14 mouse cellular contexts compared by ENCODE assay signal in the genomic region with DNA sequence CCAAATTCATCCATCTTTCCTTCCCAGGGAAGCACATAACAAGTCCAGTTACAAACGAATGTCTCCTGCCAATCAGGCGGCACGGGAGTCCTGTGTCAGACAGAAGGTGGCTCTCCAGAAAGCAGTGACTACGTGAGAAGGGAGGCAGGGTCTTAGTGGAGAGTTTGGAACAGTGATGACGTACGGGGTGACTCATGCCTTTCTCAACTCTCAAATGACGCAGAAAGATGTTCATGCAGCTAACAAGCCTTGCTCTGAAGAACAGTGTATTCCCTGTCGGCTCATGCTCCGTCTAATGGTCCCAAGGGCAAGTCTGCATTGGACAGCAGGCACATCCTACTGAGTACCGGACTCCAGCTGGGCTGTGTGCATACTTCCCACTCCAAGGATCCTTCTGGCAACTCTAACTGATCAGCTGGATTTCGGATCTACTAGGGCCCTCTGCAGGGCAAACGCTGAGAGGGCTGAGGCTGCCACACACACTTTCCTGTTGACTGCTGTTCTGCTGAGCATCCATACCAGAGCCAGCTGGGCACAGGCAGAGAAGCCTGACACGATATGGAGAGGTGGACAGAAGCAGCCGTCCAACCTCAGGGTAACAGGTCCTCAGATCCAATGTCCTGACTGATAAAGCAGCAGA.
DNase-seq lines count a peak whose midpoint lies in the region; ATAC-seq lines count a peak whose summit lies in the region.
"Had no signal": no experiment of that assay in that cellular context is flagged by ENCODE, and none has a peak within 500 bp of the region (broad histone marks: within the 10 kb centered on the region; RNA-seq: fewer than 3 reads in every experiment).

No protein-coding gene starts in this region.

- no peak overlapping the region for H3K9ac ChIP-seq in heart, embryonic 13.5 days
- H3K9ac ChIP-seq: embryonic facial prominence, embryonic 13.5 days; liver, embryonic 12.5 days; stomach, embryonic 15.5 days had no signal

- 55% methylated on average over 14 of the region's 14 CpGs for WGBS in heart, embryonic 13.5 days

- H3K4me3 ChIP-seq in heart, embryonic 13.5 days, result no peak overlapping the region
- H3K4me3 ChIP-seq: embryonic facial prominence, embryonic 13.5 days; liver, embryonic 12.5 days; stomach, embryonic 15.5 days had no signal

- DNase-seq in adrenal gland, adult (ENCODE audit: inconsistent age in 2 of 2, low spot score in 1 of 2), result peak; percentile 6 to 35
- DNase-seq in adrenal gland, adult 2 months, result no peak
- no peak for DNase-seq in heart, adult 11 months
- DNase-seq in left cerebral cortex, adult 18-20 months (ENCODE audit: low spot score in 2 of 2), result peak; percentile 41 to 43
- DNase-seq in left cerebral cortex, adult 11 months (ENCODE audit: low spot score), result no peak
- DNase-seq in ZHBTc4 (ENCODE audit: low read depth, low spot score) (peak; percentile 40), adipocyte (ENCODE audit: low spot score) (no peak)
- DNase-seq: kidney, postnatal 14 days had no signal

- peaks cover 4% of the 10 kb centered on the region; the same call in 1 of the 2 replicates for H3K9me3 ChIP-seq in heart, embryonic 13.5 days
- H3K9me3 ChIP-seq: embryonic facial prominence, embryonic 13.5 days; liver, embryonic 12.5 days; stomach, embryonic 15.5 days had no signal

- ATAC-seq in heart, embryonic 13.5 days (ENCODE audit: extremely low read depth, insufficient number of reproducible peaks, low FRiP score, low TSS enrichment), result 0 out of 2 replicates have a peak, but pooled peaks have one; percentile 37
- ATAC-seq: liver, embryonic 12.5 days; lung, postnatal 0 days had no signal

- no peak overlapping the region for H3K4me2 ChIP-seq in heart, embryonic 13.5 days
- H3K4me2 ChIP-seq: embryonic facial prominence, embryonic 13.5 days; liver, embryonic 12.5 days; midbrain, embryonic 11.5 days; stomach, embryonic 15.5 days had no signal

- no peak overlapping the region for H3K27ac ChIP-seq in heart, embryonic 13.5 days (replicated peaks)
- H3K27ac ChIP-seq: embryonic facial prominence, embryonic 13.5 days; liver, embryonic 12.5 days; stomach, embryonic 15.5 days had no signal

- peaks cover 25% of the 10 kb centered on the region for H3K4me1 ChIP-seq in heart, embryonic 13.5 days
- H3K4me1 ChIP-seq: liver, embryonic 12.5 days; stomach, embryonic 15.5 days had no signal

- no peaks in the 10 kb centered on the region for H3K27me3 ChIP-seq in heart, embryonic 13.5 days (replicated peaks)
- H3K27me3 ChIP-seq: embryonic facial prominence, embryonic 13.5 days; liver, embryonic 12.5 days; stomach, embryonic 15.5 days had no signal

- H3K36me3 ChIP-seq in heart, embryonic 13.5 days, result no peaks in the 10 kb centered on the region
- H3K36me3 ChIP-seq: embryonic facial prominence, embryonic 13.5 days; liver, embryonic 12.5 days; stomach, embryonic 15.5 days had no signal

Comparison
In these comparisons a context has a peak if more than half of its experiments do, and no peak if none do; other contexts are left out.
1. DNase-seq: peak in adrenal gland, adult (2 of 2), left cerebral cortex, adult 18-20 months (2 of 2) and ZHBTc4 (single experiment); none in adrenal gland, adult 2 months (single experiment), heart, adult 11 months (single experiment), left cerebral cortex, adult 11 months (single experiment) and adipocyte (single experiment).